12 mouse cellular contexts compared by ENCODE assay signal in genomic region chr10:96377549-96377948, GRCm38 (mm10).
A peak's percentile ranks its signal among the peaks of the same experiment; 100 is the strongest.
DNase-seq lines count a peak whose midpoint lies in the region; ATAC-seq and TF ChIP-seq lines count a peak whose summit lies in the region.
"Had no signal": no experiment of that assay in that cellular context is flagged by ENCODE, and none has a peak within 500 bp of the region (broad histone marks: within the 10 kb centered on the region; RNA-seq: fewer than 3 reads in every experiment).

No protein-coding gene starts in this region.

- no peak overlapping the region for H3K9ac ChIP-seq in hindbrain, embryonic 16.5 days (ENCODE audit: low read depth, low read length)
- H3K9ac ChIP-seq: embryonic facial prominence, embryonic 15.5 days; limb, embryonic 15.5 days; neural tube, embryonic 13.5 days had no signal

- H3K79me2 ChIP-seq in macrophage (ENCODE audit: inconsistent target) = no peaks in the 10 kb centered on the region

- no peak overlapping the region for H3K4me3 ChIP-seq in spleen, adult 2 months (ENCODE audit: extremely low read depth, insufficient read depth, insufficient read length)
- no peak overlapping the region for H3K4me3 ChIP-seq in macrophage (ENCODE audit: inconsistent target)
- no peak overlapping the region for H3K4me3 ChIP-seq in hindbrain, embryonic 16.5 days (ENCODE audit: low read length)
- H3K4me3 ChIP-seq: embryonic facial prominence, embryonic 15.5 days; limb, embryonic 15.5 days; neural tube, embryonic 13.5 days had no signal

- ATAC-seq in hindbrain, embryonic 16.5 days = no peak
- ATAC-seq: forebrain, embryonic 16.5 days had no signal

- no peak for TF ChIP-seq CTCF in spleen, adult 2 months (IDR thresholded peaks at IDR 0.05; ENCODE audit: extremely low read depth, insufficient read depth, insufficient read length, insufficient replicate concordance)

- DNase-seq in kidney, adult 8-10 months = peak; percentile 11 to 14
- DNase-seq in kidney, adult 18-20 months = no peak
- DNase-seq in spleen, adult 2 months (ENCODE audit: low read depth in 1 of 2, low spot score in 2 of 2) = peak in 1 of 2 experiments; percentile 41
- DNase-seq in spleen, postnatal 10 days (ENCODE audit: low spot score in 2 of 2) = no peak
- no peak for DNase-seq in right cerebral cortex, postnatal 14 days
- DNase-seq: gastrocnemius, postnatal 36 days had no signal

- no peak overlapping the region for H3K4me2 ChIP-seq in hindbrain, embryonic 16.5 days (ENCODE audit: low read length)
- H3K4me2 ChIP-seq: embryonic facial prominence, embryonic 15.5 days; limb, embryonic 15.5 days; neural tube, embryonic 13.5 days had no signal

- WGBS in spleen, adult 2 months = 26% methylated on average over 4 of the region's 4 CpGs
- WGBS in macrophage (ENCODE audit: missing documents) = 1% methylated on average over 4 of the region's 4 CpGs
- WGBS in hindbrain, embryonic 16.5 days = 87% methylated on average over 4 of the region's 4 CpGs

- peak overlapping the region; percentile 67 for H3K27ac ChIP-seq in spleen, adult 2 months (ENCODE audit: insufficient read depth, low read length)
- peak overlapping the region; percentile 77 for H3K27ac ChIP-seq in macrophage
- H3K27ac ChIP-seq in hindbrain, embryonic 16.5 days (ENCODE audit: low read depth, low read length) = no peak overlapping the region
- H3K27ac ChIP-seq: embryonic facial prominence, embryonic 15.5 days; limb, embryonic 15.5 days; neural tube, embryonic 13.5 days had no signal

- no peaks in the 10 kb centered on the region for H3K36me3 ChIP-seq in spleen, adult 2 months (ENCODE audit: control insufficient read depth, insufficient read depth, low read length)
- no peaks in the 10 kb centered on the region for H3K36me3 ChIP-seq in macrophage (ENCODE audit: inconsistent target)
- H3K36me3 ChIP-seq in hindbrain, embryonic 16.5 days (ENCODE audit: control insufficient read depth, insufficient read depth, low read length) = no peaks in the 10 kb centered on the region
- H3K36me3 ChIP-seq: embryonic facial prominence, embryonic 15.5 days; limb, embryonic 15.5 days; neural tube, embryonic 13.5 days had no signal

- H3K4me1 ChIP-seq in spleen, adult 2 months (ENCODE audit: control insufficient read depth, insufficient read depth, insufficient read length) = peaks cover 39% of the 10 kb centered on the region
- no peaks in the 10 kb centered on the region for H3K4me1 ChIP-seq in hindbrain, embryonic 16.5 days (ENCODE audit: control insufficient read depth, insufficient read depth, low read depth, low read length)
- H3K4me1 ChIP-seq: embryonic facial prominence, embryonic 15.5 days had no signal

- no peak for TF ChIP-seq POLR2A in spleen, adult 2 months (IDR thresholded peaks at IDR 0.05; ENCODE audit: low read depth, low read length)

- no peaks in the 10 kb centered on the region for H3K9me3 ChIP-seq in hindbrain, embryonic 16.5 days (ENCODE audit: control insufficient read depth, low read length)
- H3K9me3 ChIP-seq: embryonic facial prominence, embryonic 15.5 days; limb, embryonic 15.5 days; neural tube, embryonic 13.5 days had no signal

- H3K27me3 ChIP-seq in spleen, adult 2 months (ENCODE audit: control insufficient read depth, insufficient read depth, low read length) = no peaks in the 10 kb centered on the region
- H3K27me3 ChIP-seq in hindbrain, embryonic 16.5 days (replicated peaks; ENCODE audit: control insufficient read depth, insufficient read depth, low read length) = no peaks in the 10 kb centered on the region
- H3K27me3 ChIP-seq: embryonic facial prominence, embryonic 15.5 days; limb, embryonic 15.5 days; neural tube, embryonic 13.5 days had no signal

Comparison
In these comparisons a context has a peak if more than half of its experiments do, and no peak if none do; other contexts are left out.
1. DNase-seq: peak in kidney, adult 8-10 months (2 of 2); none in kidney, adult 18-20 months (single experiment), spleen, postnatal 10 days (0 of 2) and right cerebral cortex, postnatal 14 days (single experiment).